Mouse (Mus musculus): ENCODE data around the gene Vav2.
A peak's percentile ranks its signal among the peaks of the same experiment; 100 is the strongest.

Gene Vav2

DNA sequence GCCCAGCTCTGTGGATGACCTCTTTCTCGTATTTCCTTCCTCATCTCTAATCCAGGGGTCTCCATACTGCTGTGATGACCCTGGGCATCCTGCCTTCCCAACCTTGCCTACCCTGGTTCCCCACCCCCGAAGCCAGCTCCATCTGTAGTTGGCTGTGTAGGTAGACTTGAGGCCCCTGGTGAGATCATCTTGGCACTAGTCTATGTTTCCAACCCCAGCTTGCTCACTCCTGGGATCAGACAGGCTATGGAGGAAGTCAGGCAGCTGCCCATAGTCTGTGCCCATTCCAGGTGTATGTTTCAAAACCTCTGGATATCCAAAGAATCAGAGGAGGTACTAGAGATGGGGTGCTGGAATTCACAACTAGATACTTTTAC lies 179.4 kb downstream of the Vav2 start:
- DNase-seq: no peak

- peak; percentile 98 for DNase-seq
Observed at GRCm38 (mm10) chr2:27246712-27247486, 179.9 kb downstream of the Vav2 start.

GRCm38 (mm10) chr2:27245947-27246346 lies 180.9 kb downstream of the Vav2 start:
- no peak for DNase-seq

GRCm38 (mm10) chr2:27237342-27237741 lies 189.5 kb downstream of the Vav2 start:
- peak; percentile 74 for DNase-seq

- peak; percentile 86 for DNase-seq
Observed at GRCm38 (mm10) chr2:27235729-27236128, 191.1 kb downstream of the Vav2 start.

GRCm38 (mm10) chr2:27232376-27232775 lies 194.5 kb downstream of the Vav2 start:
- peak; percentile 56 for DNase-seq

- DNase-seq: peak; percentile 67
Observed at GRCm38 (mm10) chr2:27229481-27230105, 197.2 kb downstream of the Vav2 start.

GRCm38 (mm10) chr2:27228809-27229480 lies 197.9 kb downstream of the Vav2 start:
- DNase-seq: no peak

GRCm38 (mm10) chr2:27226572-27226971 lies 200.3 kb downstream of the Vav2 start:
- no peak for DNase-seq

DNA sequence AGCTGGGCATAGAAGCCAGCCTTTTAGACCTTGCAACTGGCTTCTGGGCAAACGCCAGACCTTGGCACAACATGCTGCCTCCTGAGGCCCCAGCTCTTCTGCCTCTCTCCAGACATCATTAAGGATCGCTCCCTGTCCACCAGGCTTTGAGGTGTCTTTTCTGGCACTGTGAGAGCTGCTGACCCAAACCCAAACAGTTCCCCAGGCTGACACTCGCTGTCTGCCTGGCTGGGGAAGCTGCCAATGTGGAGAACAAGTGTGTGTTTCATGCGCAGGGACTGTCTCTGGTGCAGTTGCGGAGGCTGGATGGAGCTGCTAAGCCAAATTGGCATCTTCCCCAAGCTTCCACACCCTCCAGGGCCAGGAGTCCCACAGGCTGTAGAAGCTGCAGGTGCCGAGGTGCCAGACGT lies 203.8 kb downstream of the Vav2 start:
- peak; percentile 36 for DNase-seq

DNA sequence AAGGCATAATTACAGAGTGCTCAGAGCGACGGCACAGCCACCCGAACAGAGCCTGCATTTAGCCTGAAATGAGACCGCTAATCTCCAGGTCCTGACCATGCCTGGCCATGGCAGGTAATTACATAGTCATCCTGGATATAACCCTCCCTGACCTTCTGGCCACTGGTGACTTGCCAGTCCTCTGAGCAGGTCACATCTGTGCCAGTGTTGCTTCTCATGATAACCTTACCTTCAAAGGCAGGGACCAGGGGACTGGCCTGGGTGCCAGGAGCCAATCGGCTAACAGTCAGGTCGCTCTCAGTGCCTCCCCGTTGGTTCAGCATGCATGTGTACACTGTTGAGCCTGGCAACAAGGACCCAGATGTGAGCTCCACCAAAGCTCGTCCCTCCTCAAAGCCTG lies 208.3 kb downstream of the Vav2 start:
- DNase-seq: no peak

DNA sequence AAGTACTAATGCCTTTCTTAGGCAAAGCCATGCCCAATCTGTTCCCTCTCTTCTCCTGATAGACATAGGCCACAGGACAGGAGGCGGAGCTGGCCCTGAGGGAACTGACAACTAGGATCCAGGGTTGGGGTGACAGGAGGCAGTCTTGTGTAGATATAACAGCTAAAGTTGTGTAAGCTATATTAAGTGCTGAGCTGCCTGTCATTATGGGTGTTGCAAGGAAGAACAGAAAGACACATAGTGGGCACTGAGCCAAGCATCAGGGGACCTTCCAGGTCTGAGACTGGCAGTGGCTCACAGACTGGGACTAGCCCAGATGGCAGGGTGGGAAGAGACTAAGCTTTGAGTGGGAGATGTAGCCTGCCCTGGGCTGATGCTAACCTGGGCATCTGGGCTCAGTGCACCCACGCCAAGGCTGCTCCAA lies 208.7 kb downstream of the Vav2 start:
- peak; percentile 62 for DNase-seq

DNA sequence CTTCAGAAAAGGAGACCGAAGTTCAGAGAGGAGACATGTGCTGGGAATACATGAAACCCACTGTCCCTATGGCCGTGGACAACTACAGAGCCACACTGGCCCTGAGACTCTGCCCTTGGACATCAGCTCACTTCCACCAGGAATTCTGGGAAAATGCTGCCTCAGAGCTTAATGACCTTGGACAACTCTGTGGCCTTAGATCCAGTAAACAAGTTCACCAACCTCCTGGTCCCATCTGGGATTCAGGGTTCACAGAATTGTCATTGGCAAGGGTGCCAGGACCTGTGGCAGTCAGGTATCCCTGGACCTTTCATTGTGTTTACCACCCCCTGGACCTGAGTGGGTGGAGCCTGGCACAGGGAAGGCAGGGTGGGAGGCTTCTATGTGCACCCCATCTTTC lies 211.3 kb downstream of the Vav2 start:
- no peak for DNase-seq

All from lung, postnatal 10 days (tissue).